Mouse (Mus musculus) left cerebral cortex, adult 11 months (tissue): Measurements from ENCODE around the gene Zfp977.
"Not testable (repeated sequence)": the region's sequence is repeated elsewhere in the genome, so short reads cannot be mapped to it uniquely, and the experiment has no call there.

Source experiments
- DNase-seq: peaks from one replicate; pipeline ENCODE4 v3.0.0; 2022; ENCODE audit warnings: low spot score

The Zfp977 gene

GRCm38 (mm10) chr7:42592413-42592812 lies at the start of gene Zfp977:
Gene Zfp977 (minus strand): TSS chr7:42592547.
- not testable (repeated sequence) for DNase-seq

GRCm38 (mm10) chr7:42631031-42631430 lies 38.7 kb upstream of the Zfp977 start:
- DNase-seq = not testable (repeated sequence)

- DNase-seq = not testable (repeated sequence)
These were observed 3.3 kb upstream of the Zfp977 start for GRCm38 (mm10) chr7:42595666-42596065.

GRCm38 (mm10) chr7:42591311-42591710 lies 1.0 kb downstream of the Zfp977 start:
- DNase-seq = not testable (repeated sequence)

- DNase-seq = no peak
These were observed 13.9 kb downstream of the Zfp977 start, which contains the start of gene Gm21028 for GRCm38 (mm10) chr7:42578488-42578887. Gene Gm21028 (minus strand): TSS chr7:42578588.

- no peak for DNase-seq
These were observed 40.6 kb downstream of the Zfp977 start for GRCm38 (mm10) chr7:42551766-42552165.
